In genomic region chr13:109915501-109915900, GRCm38 (mm10) we compare ENCODE assay signal across 11 mouse cellular contexts.
DNase-seq lines count a peak whose midpoint lies in the region; ATAC-seq and TF ChIP-seq lines count a peak whose summit lies in the region.
"Had no signal": no experiment of that assay in that cellular context is flagged by ENCODE, and none has a peak within 500 bp of the region (broad histone marks: within the 10 kb centered on the region; RNA-seq: fewer than 3 reads in every experiment).

No protein-coding gene starts in this region.

- no peak overlapping the region for H3K9ac ChIP-seq in kidney, embryonic 14.5 days (ENCODE audit: low read depth, low read length)
- H3K9ac ChIP-seq in heart, postnatal 0 days (replicated peaks; ENCODE audit: low read depth, low read length) = no peak overlapping the region
- H3K9ac ChIP-seq in liver, postnatal 0 days (replicated peaks) = no peak overlapping the region
- H3K9ac ChIP-seq: hindbrain, embryonic 15.5 days had no signal

- no peaks in the 10 kb centered on the region for H3K36me3 ChIP-seq in kidney, embryonic 14.5 days (ENCODE audit: control insufficient read depth, insufficient read depth, low read length)
- H3K36me3 ChIP-seq in heart, postnatal 0 days (replicated peaks; ENCODE audit: control insufficient read depth, insufficient read depth, low read length) = no peaks in the 10 kb centered on the region
- H3K36me3 ChIP-seq in liver, postnatal 0 days (replicated peaks; ENCODE audit: insufficient read depth, low read length) = no peaks in the 10 kb centered on the region; the same call in 1 of the 2 replicates
- no peaks in the 10 kb centered on the region for H3K36me3 ChIP-seq in embryonic facial prominence, embryonic 10.5 days (replicated peaks)
- H3K36me3 ChIP-seq: hindbrain, embryonic 15.5 days had no signal

- TF ChIP-seq EP300 in heart, postnatal 0 days (IDR thresholded peaks at IDR 0.05; ENCODE audit: low read depth) = no peak
- no peak for TF ChIP-seq EP300 in liver, postnatal 0 days (IDR thresholded peaks at IDR 0.05; ENCODE audit: low read depth)

- H3K4me2 ChIP-seq in kidney, embryonic 14.5 days (replicated peaks; ENCODE audit: low read depth, low read length) = no peak overlapping the region
- peak overlapping the region; percentile 21; the same call in 1 of the 2 replicates for H3K4me2 ChIP-seq in heart, postnatal 0 days (ENCODE audit: low read depth, low read length)
- H3K4me2 ChIP-seq in liver, postnatal 0 days (ENCODE audit: low read depth, low read length) = no peak overlapping the region
- H3K4me2 ChIP-seq: hindbrain, embryonic 15.5 days had no signal

- no peak for TF ChIP-seq CTCF in heart, postnatal 0 days (IDR thresholded peaks at IDR 0.05; ENCODE audit: low read depth)
- no peak for TF ChIP-seq CTCF in liver, postnatal 0 days (IDR thresholded peaks at IDR 0.05; ENCODE audit: low read depth)

- peaks cover 9% of the 10 kb centered on the region for H3K4me1 ChIP-seq in kidney, embryonic 14.5 days (ENCODE audit: control insufficient read depth, insufficient read depth, low read length)
- peaks cover 61% of the 10 kb centered on the region for H3K4me1 ChIP-seq in heart, postnatal 0 days (ENCODE audit: control insufficient read depth, insufficient read depth)
- H3K4me1 ChIP-seq in liver, postnatal 0 days (ENCODE audit: insufficient read depth) = peaks cover 27% of the 10 kb centered on the region
- peaks cover 52% of the 10 kb centered on the region for H3K4me1 ChIP-seq in embryonic facial prominence, embryonic 10.5 days

- no peak overlapping the region for H3K4me3 ChIP-seq in kidney, embryonic 14.5 days (ENCODE audit: low read length)
- H3K4me3 ChIP-seq in heart, postnatal 0 days (ENCODE audit: low read depth, low read length) = no peak overlapping the region
- no peak overlapping the region for H3K4me3 ChIP-seq in liver, postnatal 0 days (ENCODE audit: low read depth, low read length)
- no peak overlapping the region for H3K4me3 ChIP-seq in embryonic facial prominence, embryonic 10.5 days
- H3K4me3 ChIP-seq: erythroblast, embryonic 14.5 days; hindbrain, embryonic 15.5 days had no signal

- no peaks in the 10 kb centered on the region for H3K9me3 ChIP-seq in kidney, embryonic 14.5 days (ENCODE audit: control insufficient read depth, low read length)
- no peaks in the 10 kb centered on the region for H3K9me3 ChIP-seq in heart, postnatal 0 days (replicated peaks; ENCODE audit: control insufficient read depth, low read length)
- H3K9me3 ChIP-seq in liver, postnatal 0 days (ENCODE audit: low read length) = no peaks in the 10 kb centered on the region
- no peaks in the 10 kb centered on the region for H3K9me3 ChIP-seq in embryonic facial prominence, embryonic 10.5 days
- H3K9me3 ChIP-seq: hindbrain, embryonic 15.5 days had no signal

- no peaks in the 10 kb centered on the region for H3K27me3 ChIP-seq in kidney, embryonic 14.5 days (ENCODE audit: control insufficient read depth, insufficient read depth, low read length)
- H3K27me3 ChIP-seq in heart, postnatal 0 days (ENCODE audit: control insufficient read depth, insufficient read depth, low read length) = no peaks in the 10 kb centered on the region
- H3K27me3 ChIP-seq in liver, postnatal 0 days (ENCODE audit: insufficient read depth, low read length) = no peaks in the 10 kb centered on the region
- no peaks in the 10 kb centered on the region for H3K27me3 ChIP-seq in embryonic facial prominence, embryonic 10.5 days (replicated peaks; ENCODE audit: low read depth, poor library complexity, severe bottlenecking)
- H3K27me3 ChIP-seq: hindbrain, embryonic 15.5 days had no signal

- peak; percentile 86 for ATAC-seq in kidney, embryonic 14.5 days (ENCODE audit: low FRiP score, low TSS enrichment)
- ATAC-seq in heart, postnatal 0 days (ENCODE audit: insufficient read depth, low read depth) = peak; percentile 14; the same call in 1 of the 2 replicates
- ATAC-seq in liver, postnatal 0 days = no peak

- WGBS in kidney, embryonic 14.5 days = 11% methylated on average over 7 of the region's 7 CpGs
- WGBS in heart, postnatal 0 days = 32% methylated on average over 7 of the region's 7 CpGs
- WGBS in liver, postnatal 0 days (ENCODE audit: insufficient replicate concordance) = 57% methylated on average over 7 of the region's 7 CpGs
- WGBS in embryonic facial prominence, embryonic 10.5 days = 57% methylated on average over 7 of the region's 7 CpGs

- DNase-seq in kidney, adult 8-10 months = no peak
- peak; percentile 46 for DNase-seq in embryo, embryonic 9.5 days (ENCODE audit: extremely low spot score)
- DNase-seq in heart, postnatal 0 days (ENCODE audit: low spot score) = no peak
- DNase-seq in liver, postnatal 0 days = no peak
- DNase-seq in cerebellum, adult 11 months = no peak
- no peak for DNase-seq in embryonic facial prominence, embryonic 10.5 days (ENCODE audit: low spot score)
- DNase-seq in left cerebral cortex, adult 18-20 months (ENCODE audit: low spot score in 2 of 2) = no peak
- DNase-seq: left cerebral cortex, postnatal 4 days had no signal

- H3K27ac ChIP-seq in kidney, embryonic 14.5 days (ENCODE audit: low read depth, low read length) = no peak overlapping the region
- peak overlapping the region; percentile 77 for H3K27ac ChIP-seq in heart, postnatal 0 days (ENCODE audit: low read depth)
- H3K27ac ChIP-seq in liver, postnatal 0 days (ENCODE audit: low read depth) = peak overlapping the region; percentile 12; the same call in 1 of the 2 replicates
- no peak overlapping the region for H3K27ac ChIP-seq in embryonic facial prominence, embryonic 10.5 days (replicated peaks)
- H3K27ac ChIP-seq: hindbrain, embryonic 15.5 days had no signal

Comparison
In these comparisons a context has a peak if more than half of its experiments do, and no peak if none do; other contexts are left out.
1. H3K27ac ChIP-seq: peak in heart, postnatal 0 days (single experiment) and liver, postnatal 0 days (single experiment); none in kidney, embryonic 14.5 days (single experiment) and embryonic facial prominence, embryonic 10.5 days (single experiment).